Mouse (Mus musculus): ENCODE data around the gene BC067074. TPM values are rescaled to one million over a fixed set of nuclear protein-coding genes. Genes with fewer than 3 reads are reported as not detected.

The BC067074 gene
- total and polyA plus RNA-seq, 3 experiments: not detected

GRCm38 (mm10) chr13:113321972-113322371 lies 29.0 kb downstream of the BC067074 start:
- no peak for TF ChIP-seq ELF1 (IDR thresholded peaks at IDR 0.05; ENCODE audit: low read depth, low read length)
- TF ChIP-seq MXI1 (IDR thresholded peaks at IDR 0.05; ENCODE audit: low read depth, low read length): no peak
- TF ChIP-seq SMC3 (IDR thresholded peaks at IDR 0.05; ENCODE audit: low read depth, low read length): peak; percentile 33
- TF ChIP-seq USF1 (IDR thresholded peaks at IDR 0.05; ENCODE audit: low read depth, low read length): no peak
- TF ChIP-seq USF2 (IDR thresholded peaks at IDR 0.05; ENCODE audit: borderline replicate concordance in 1 of 2, insufficient read depth in 1 of 2, low read depth in 1 of 2, low read length in 2 of 2): no peak
- no peak for TF ChIP-seq TBP (IDR thresholded peaks at IDR 0.05; ENCODE audit: low read depth, low read length)
- TF ChIP-seq RAD21 (IDR thresholded peaks at IDR 0.05; ENCODE audit: low read depth, low read length): peak; percentile 20
- TF ChIP-seq TAL1 (IDR thresholded peaks at IDR 0.05; ENCODE audit: low read length): no peak
- no peak for TF ChIP-seq CHD1 (IDR thresholded peaks at IDR 0.05; ENCODE audit: low read depth, low read length)
- TF ChIP-seq GATA1 (IDR thresholded peaks at IDR 0.05; ENCODE audit: low read depth, low read length): no peak
- no peak for TF ChIP-seq MEF2A (IDR thresholded peaks at IDR 0.05; ENCODE audit: extremely low read depth, insufficient replicate concordance, low read depth, low read length, poor library complexity, severe bottlenecking)
- TF ChIP-seq MAZ (IDR thresholded peaks at IDR 0.05; ENCODE audit: low read depth, low read length): no peak
- TF ChIP-seq NRF1 (IDR thresholded peaks at IDR 0.05; ENCODE audit: insufficient read depth, low read depth, low read length, poor library complexity, severe bottlenecking): no peak
- no peak for TF ChIP-seq HCFC1 (IDR thresholded peaks at IDR 0.05; ENCODE audit: low read depth, low read length)
- no peak for TF ChIP-seq NELFE (IDR thresholded peaks at IDR 0.05; ENCODE audit: low read depth, low read length)
- no peak for TF ChIP-seq ETS1 (IDR thresholded peaks at IDR 0.05; ENCODE audit: low read depth, low read length)
- TF ChIP-seq UBTF (IDR thresholded peaks at IDR 0.05; ENCODE audit: borderline replicate concordance, insufficient read depth, low read depth, low read length): no peak
- no peak for TF ChIP-seq MYC (IDR thresholded peaks at IDR 0.05; ENCODE audit: low read depth, low read length)
- no peak for TF ChIP-seq KAT2A (conservative IDR thresholded peaks at IDR 0.05; ENCODE audit: low read depth, low read length)
- TF ChIP-seq CTCF (IDR thresholded peaks at IDR 0.05 in 2 of 3, conservative IDR thresholded peaks at IDR 0.05 in 1 of 3; ENCODE audit: control insufficient read depth in 1 of 3, insufficient read depth in 1 of 3, low read depth in 2 of 3, low read length in 3 of 3, poor library complexity in 1 of 3, severe bottlenecking in 1 of 3): peak in 1 of 3 experiments; percentile 27; a peak in 2 of 6 replicates
- TF ChIP-seq MAX (IDR thresholded peaks at IDR 0.05; ENCODE audit: low read length): no peak
- no peak for TF ChIP-seq CHD2 (IDR thresholded peaks at IDR 0.05; ENCODE audit: low read length)
- TF ChIP-seq POLR2AphosphoS5 (IDR thresholded peaks at IDR 0.05; ENCODE audit: borderline replicate concordance, low read depth, low read length): no peak
- TF ChIP-seq MAFK (IDR thresholded peaks at IDR 0.05; ENCODE audit: borderline replicate concordance, low read depth, low read length): no peak
- TF ChIP-seq GABPA (IDR thresholded peaks at IDR 0.05; ENCODE audit: low read depth, low read length): no peak
- Histone ChIP-seq H3K4me3 (ENCODE audit: control insufficient read depth in 1 of 2, insufficient read depth in 1 of 2, low read depth in 2 of 2, low read length in 2 of 2) (no peak overlapping the region), H3K27me3 (ENCODE audit: control insufficient read depth in 1 of 2, insufficient read depth in 2 of 2, low read length in 2 of 2) (no peaks in the 10 kb centered on the region), H3K79me2 (ENCODE audit: control insufficient read depth, insufficient read depth, low read length, poor library complexity) (no peaks in the 10 kb centered on the region), H3K36me3 (ENCODE audit: control insufficient read depth in 1 of 2, insufficient read depth in 2 of 2, low read length in 2 of 2) (no peaks in the 10 kb centered on the region), H3K9me3 (replicated peaks; ENCODE audit: insufficient read depth, low read length) (no peaks in the 10 kb centered on the region), H3K9ac (ENCODE audit: control insufficient read depth, low read depth, low read length, poor library complexity, severe bottlenecking) (no peak overlapping the region), H3K27ac (ENCODE audit: control insufficient read depth, low read depth, low read length) (no peak overlapping the region), H3K4me1 (ENCODE audit: control insufficient read depth in 1 of 2, insufficient read depth in 2 of 2, low read length in 2 of 2) (no peaks in the 10 kb centered on the region)
- peak; percentile 4 for DNase-seq (ENCODE audit: low read depth, low spot score)
